Mouse (Mus musculus) limb, embryonic 10.5 days (tissue): ENCODE data around the gene Map3k10. TPM values are rescaled to one million over a fixed set of nuclear protein-coding genes. Genes with fewer than 3 reads are reported as not detected.
A peak's percentile ranks its signal among the peaks of the same experiment; 100 is the strongest.

Experiments used
- DNase-seq: peaks from one replicate; pipeline ENCODE4 v3.0.0-alpha.2; 2017; ENCODE audit warnings: low spot score
- H3K27ac ChIP-seq: fragments of 300-500 bp; sonication (generic); 2 replicates; pipeline ENCODE4 v1.5.1; 2016; ENCODE audit warnings: mild to moderate bottlenecking
- H3K27me3 ChIP-seq: fragments of 300-500 bp; sonication (generic); 2 replicates; pipeline ENCODE4 v1.6.1; 2016; ENCODE audit warnings: low read depth, mild to moderate bottlenecking; ENCODE audit not compliant: poor library complexity, severe bottlenecking
- H3K36me3 ChIP-seq: fragments of 300-500 bp; sonication (generic); 2 replicates; pipeline ENCODE4 v1.6.1; 2016; ENCODE audit warnings: mild to moderate bottlenecking, moderate library complexity
- H3K4me1 ChIP-seq: fragments of 300-500 bp; sonication (generic); 2 replicates; pipeline ENCODE4 v1.6.1; 2016
- H3K4me3 ChIP-seq: fragments of 300-500 bp; sonication (generic); 2 replicates; pipeline ENCODE4 v1.5.1; 2016; ENCODE audit warnings: mild to moderate bottlenecking, moderate library complexity
- H3K9me3 ChIP-seq: fragments of 300-500 bp; sonication (generic); replicated peaks from 2 replicates; pipeline ENCODE4 v1.6.1; 2016; ENCODE audit warnings: mild to moderate bottlenecking
- WGBS: fragments of 180-500 bp; shearing (Covaris S2); methylation state at CpG from one replicate; pipeline ENCODE4 v1.1.7; 2016; 5-methylcytosine and 5-hydroxymethylcytosine counted together
- polyA plus RNA-seq: library from polyadenylated mRNA; unstranded; fragments of >200 nt; fragmentation: Nextera tagmentation; extraction: Ambion mirVana; gene quantifications from 2 replicates; pipeline ENCODE4 v1.2.1, GENCODE M21; 2016

Gene Map3k10
- 9.2 and 12.3 TPM in 2 replicates for polyA plus RNA-seq

DNA sequence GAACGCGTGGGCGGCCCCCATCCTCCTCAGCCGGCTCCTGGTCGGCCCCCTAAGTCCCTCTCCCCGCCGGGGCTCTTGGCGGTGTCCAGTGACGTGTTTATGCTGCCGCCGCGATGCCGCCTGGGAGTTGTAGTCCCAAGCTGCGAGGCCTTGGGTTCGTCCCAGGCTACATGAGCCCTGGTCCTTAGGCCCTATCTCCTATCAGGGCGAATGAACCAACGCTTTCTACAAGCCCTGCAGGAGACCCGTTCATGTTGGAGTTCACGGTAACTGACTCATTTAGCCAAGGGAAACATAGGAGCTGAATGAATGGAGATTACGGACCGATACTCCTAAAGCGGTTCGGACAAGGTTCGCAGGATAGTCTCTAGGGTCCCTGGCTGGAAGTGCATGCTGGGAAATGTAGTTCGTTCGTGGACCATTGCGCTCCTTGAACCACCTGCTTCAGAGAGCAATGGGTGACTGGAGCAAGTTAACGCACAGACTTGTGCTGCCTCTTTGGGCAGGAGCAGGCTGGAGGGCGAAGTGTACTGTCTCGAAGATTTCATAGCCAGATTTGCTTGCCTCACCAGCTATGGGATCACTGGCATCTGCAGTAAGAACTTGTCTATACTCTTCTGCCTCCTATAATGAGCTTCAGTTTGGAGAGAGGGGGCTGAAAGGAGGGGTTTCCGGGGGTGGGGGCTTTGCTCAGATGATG lies at the start of gene Map3k10:
Map3k10 (minus strand) TSS at position 77 of the 700 bp plus-strand sequence.
- peak within 1 kb of the TSS; percentile 92 for H3K27ac ChIP-seq
- H3K36me3 ChIP-seq, result peaks cover 21% of the 10 kb centered on the region
- H3K4me1 ChIP-seq, result peaks cover 27% of the 10 kb centered on the region
- no peaks in the 10 kb centered on the region for H3K27me3 ChIP-seq
- no peaks in the 10 kb centered on the region for H3K9me3 ChIP-seq
- WGBS, result under 1% methylated on average over 31 of the region's 31 CpGs
- DNase-seq, result peak; percentile 95
- peak within 1 kb of the TSS; percentile 91 for H3K4me3 ChIP-seq

DNA sequence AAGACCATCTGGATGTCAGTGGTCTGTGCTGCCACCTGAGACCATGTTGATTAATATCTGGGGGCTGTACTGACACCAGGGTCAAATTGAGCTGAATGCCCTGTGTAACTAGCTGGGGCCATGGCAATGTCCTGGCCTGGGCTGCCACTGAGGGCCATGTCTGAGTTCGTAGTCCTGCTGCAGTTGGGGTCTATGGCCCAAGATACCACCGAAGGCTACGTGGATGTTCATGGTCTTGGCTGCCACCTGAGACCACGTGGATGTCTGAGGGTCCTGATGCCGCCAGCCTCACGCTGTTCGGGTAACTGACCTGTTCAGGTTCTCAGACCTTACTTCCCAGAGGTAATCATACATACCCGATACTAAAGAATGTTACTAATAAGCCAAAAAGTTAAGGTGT lies 47.6 kb upstream of the Map3k10 start:
- no peak overlapping the region for H3K27ac ChIP-seq
- DNase-seq, result no peak
- H3K4me3 ChIP-seq, result no peak overlapping the region
- no peaks in the 10 kb centered on the region for H3K9me3 ChIP-seq
- H3K27me3 ChIP-seq, result no peaks in the 10 kb centered on the region
- H3K4me1 ChIP-seq, result no peaks in the 10 kb centered on the region
- H3K36me3 ChIP-seq, result no peaks in the 10 kb centered on the region
- WGBS, result 91% methylated on average over 8 of the region's 8 CpGs

DNA sequence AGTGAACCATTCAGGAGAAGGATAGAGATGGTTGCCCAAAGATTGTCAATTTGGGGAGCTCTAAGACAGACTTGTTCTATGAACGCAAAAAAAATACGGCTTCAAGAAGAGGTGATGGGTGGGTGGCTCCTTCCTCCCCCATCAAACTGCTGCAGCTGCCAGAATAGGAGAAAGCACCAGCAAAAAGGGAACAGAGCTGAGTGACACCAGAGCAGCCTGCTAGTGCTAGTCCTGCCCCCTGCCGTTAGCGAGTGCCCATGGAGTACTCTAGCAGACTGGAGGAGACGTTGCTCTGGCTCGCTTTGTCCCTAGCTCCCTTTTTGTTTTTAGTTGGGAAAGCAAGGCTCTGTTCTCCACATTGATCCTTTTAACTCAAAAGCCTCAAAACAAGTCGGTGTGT lies 36.0 kb upstream of the Map3k10 start:
- H3K4me3 ChIP-seq, result no peak overlapping the region
- WGBS, result 88% methylated on average over 7 of the region's 7 CpGs
- H3K9me3 ChIP-seq, result no peaks in the 10 kb centered on the region
- no peaks in the 10 kb centered on the region for H3K27me3 ChIP-seq
- DNase-seq, result no peak
- no peaks in the 10 kb centered on the region for H3K36me3 ChIP-seq
- H3K27ac ChIP-seq, result no peak overlapping the region
- H3K4me1 ChIP-seq, result no peaks in the 10 kb centered on the region

DNA sequence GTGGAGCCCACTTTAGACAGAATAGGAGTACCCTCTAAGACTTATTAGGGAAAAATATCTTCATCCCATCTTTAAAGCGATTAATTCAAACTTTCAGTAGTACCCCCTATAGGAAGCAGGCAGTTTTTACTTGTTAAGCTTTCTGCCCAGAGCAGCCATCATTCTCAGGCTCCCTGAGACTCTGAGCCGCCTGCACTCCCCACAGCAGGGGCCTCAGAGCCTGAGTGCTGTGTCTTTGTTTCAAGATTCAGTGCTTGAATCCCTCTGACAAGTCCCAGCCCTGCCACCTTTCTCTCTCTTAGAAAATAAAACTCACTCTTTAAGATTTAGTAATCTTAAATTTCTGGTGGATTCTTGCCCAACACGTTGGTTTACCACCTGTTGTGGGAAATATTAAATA lies 22.3 kb upstream of the Map3k10 start:
- Histone ChIP-seq H3K9me3 (no peaks in the 10 kb centered on the region), H3K4me1 (no peaks in the 10 kb centered on the region), H3K27ac (no peak overlapping the region), H3K36me3 (no peaks in the 10 kb centered on the region), H3K4me3 (no peak overlapping the region), H3K27me3 (no peaks in the 10 kb centered on the region)
- no peak for DNase-seq
- WGBS, result 40% methylated on average over 3 of the region's 3 CpGs

DNA sequence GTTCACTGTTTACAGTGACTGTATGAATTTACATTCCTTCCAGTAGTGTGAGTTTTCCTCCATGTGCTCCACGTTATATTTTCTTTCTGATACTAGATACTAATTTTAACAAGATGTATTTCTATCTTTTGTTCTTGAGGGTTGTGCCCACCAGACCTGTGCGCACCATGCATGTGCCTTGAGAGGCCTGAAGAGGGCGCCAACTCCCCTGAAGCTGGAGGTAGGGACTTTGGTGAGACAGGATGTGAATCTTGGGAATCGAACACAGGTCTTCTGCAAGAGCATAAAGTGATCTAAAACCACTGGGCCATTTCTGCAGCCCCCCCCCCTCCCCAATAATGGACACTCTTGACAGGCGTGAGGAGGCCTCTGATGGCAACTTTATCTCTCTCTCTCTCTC lies 16.7 kb upstream of the Map3k10 start:
- 49% methylated on average over 5 of the region's 5 CpGs for WGBS
- no peaks in the 10 kb centered on the region for H3K9me3 ChIP-seq
- H3K4me1 ChIP-seq, result peaks cover 12% of the 10 kb centered on the region
- no peaks in the 10 kb centered on the region for H3K27me3 ChIP-seq
- no peak overlapping the region for H3K4me3 ChIP-seq
- H3K27ac ChIP-seq, result no peak overlapping the region
- peak; percentile 36 for DNase-seq
- H3K36me3 ChIP-seq, result no peaks in the 10 kb centered on the region

DNA sequence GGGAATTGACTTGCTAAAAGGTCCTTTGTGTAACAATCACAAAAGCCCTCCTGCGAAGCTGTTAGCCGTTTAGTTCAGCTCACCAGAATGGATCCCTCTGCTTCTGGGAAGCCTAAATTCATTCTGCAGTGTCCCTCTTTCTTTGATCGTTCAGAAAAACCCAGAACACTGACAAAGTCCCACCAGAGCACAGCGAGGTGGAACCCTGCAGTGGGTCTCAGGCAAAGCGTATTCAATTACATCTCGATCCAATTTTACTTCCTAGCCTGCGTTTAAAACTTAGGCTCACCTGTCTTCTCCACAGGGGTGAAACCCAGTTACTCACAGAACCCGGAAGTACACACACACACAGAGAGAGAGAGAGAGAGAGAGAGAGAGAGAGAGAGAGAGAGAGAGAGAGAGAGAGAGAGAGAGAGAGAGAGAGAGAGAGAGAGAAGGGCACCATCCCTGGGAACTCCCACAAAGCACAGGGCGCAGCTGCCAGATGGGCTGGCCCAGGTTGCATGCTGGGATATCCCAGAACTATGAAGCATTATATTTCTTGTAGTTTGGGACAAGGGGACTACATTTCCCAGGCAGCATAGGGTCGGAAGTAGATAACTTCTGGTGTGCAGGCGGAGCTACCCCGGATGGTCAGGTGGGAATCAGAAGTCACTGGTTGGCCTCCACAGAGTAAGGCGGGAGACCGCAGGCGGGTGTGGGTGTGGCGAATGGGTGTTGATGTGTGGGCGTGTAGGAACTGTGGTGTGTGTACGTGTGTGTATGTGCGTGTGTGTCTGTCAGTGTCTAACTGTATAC lies 14.6 kb upstream of the Map3k10 start, which contains the start of gene Zfp607b:
Zfp607b (plus strand) TSS at position 526 of the 798 bp plus-strand sequence.
- Histone ChIP-seq H3K27ac (peak within 1 kb of the TSS; percentile 84), H3K9me3 (no peaks in the 10 kb centered on the region), H3K4me1 (peaks cover 12% of the 10 kb centered on the region), H3K4me3 (peak within 1 kb of the TSS; percentile 58), H3K36me3 (no peaks in the 10 kb centered on the region), H3K27me3 (no peaks in the 10 kb centered on the region)
- DNase-seq, result peak; percentile 89
- WGBS, result 3% methylated on average over 19 of the region's 19 CpGs

DNA sequence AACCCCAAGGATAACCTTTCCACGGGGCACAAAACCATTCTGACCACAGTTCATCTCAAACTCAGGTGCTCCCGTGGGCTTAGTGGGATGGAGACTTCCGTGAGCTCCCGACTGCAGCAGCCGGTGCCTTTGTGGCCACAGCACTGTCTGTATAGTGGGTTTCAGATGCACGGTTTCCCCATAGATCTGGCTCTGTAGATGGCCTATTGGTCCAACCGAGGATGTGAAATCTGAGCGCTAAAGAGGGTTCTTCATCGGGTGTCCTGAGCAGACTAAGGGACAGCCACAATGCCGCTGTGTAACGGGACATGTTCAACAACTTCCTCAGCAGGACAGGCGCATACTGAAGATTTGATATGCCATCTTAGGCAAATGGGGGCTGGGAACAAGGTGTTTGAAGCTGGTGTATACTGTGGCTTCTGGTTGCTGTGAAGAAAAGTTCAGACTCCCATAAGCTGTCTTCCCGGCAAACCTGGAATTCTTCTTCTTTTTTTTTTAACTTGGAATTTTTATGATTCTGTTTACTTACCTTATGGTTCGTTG lies 13.9 kb upstream of the Map3k10 start:
- Histone ChIP-seq H3K27ac (peak overlapping the region; percentile 84), H3K36me3 (no peaks in the 10 kb centered on the region), H3K4me1 (peaks cover 12% of the 10 kb centered on the region), H3K9me3 (no peaks in the 10 kb centered on the region), H3K27me3 (no peaks in the 10 kb centered on the region), H3K4me3 (peak overlapping the region; percentile 58)
- peak; percentile 34 for DNase-seq
- WGBS, result 50% methylated on average over 14 of the region's 14 CpGs

DNA sequence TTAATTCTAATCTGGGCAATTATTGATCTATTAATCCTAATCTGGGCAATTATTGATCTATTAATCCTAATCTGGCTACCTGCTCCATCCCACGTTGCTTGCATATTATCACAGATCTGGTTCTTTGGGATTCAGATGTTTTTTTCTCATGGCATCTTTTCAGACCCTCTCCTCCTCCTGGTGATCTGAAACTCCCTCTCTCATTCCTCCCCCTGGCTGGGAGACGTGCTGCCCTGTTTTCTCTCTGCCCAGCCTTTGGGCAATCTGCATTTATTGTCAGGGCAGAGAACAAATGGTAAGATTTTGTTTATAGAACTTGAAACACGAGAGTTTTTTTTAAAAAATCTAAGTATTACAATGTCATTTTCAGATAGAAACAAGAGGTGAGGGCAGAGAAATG lies 13.4 kb upstream of the Map3k10 start:
- Histone ChIP-seq H3K27ac (no peak overlapping the region), H3K27me3 (no peaks in the 10 kb centered on the region), H3K9me3 (no peaks in the 10 kb centered on the region), H3K36me3 (no peaks in the 10 kb centered on the region), H3K4me3 (no peak overlapping the region), H3K4me1 (peaks cover 12% of the 10 kb centered on the region)
- no peak for DNase-seq
- WGBS, result 75% methylated on average over 3 of the region's 3 CpGs

DNA sequence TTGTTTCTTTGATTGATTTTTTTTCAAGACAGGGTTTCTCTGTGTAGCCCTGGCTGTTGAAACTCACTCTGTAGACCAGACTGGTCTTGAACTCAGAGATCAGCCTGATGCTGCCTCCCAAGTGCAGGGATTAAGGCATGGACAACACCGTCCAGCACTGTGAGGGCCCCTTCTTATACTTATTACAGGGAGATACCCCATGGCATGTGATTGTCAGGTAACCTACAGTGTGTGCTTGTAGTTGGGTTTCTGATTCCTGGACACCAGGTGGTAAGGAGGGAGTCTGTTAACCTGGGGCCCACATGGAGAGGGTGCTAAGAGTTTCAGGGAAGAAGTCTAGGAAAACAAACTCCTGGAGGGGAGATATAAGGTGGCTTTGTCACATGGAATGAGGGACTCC lies 12.6 kb upstream of the Map3k10 start:
- H3K9me3 ChIP-seq, result no peaks in the 10 kb centered on the region
- H3K4me3 ChIP-seq, result no peak overlapping the region
- peaks cover 12% of the 10 kb centered on the region for H3K4me1 ChIP-seq
- no peaks in the 10 kb centered on the region for H3K27me3 ChIP-seq
- no peak for DNase-seq
- H3K36me3 ChIP-seq, result no peaks in the 10 kb centered on the region
- WGBS, result 87% methylated on average over 1 of the region's 1 CpGs
- H3K27ac ChIP-seq, result no peak overlapping the region

DNA sequence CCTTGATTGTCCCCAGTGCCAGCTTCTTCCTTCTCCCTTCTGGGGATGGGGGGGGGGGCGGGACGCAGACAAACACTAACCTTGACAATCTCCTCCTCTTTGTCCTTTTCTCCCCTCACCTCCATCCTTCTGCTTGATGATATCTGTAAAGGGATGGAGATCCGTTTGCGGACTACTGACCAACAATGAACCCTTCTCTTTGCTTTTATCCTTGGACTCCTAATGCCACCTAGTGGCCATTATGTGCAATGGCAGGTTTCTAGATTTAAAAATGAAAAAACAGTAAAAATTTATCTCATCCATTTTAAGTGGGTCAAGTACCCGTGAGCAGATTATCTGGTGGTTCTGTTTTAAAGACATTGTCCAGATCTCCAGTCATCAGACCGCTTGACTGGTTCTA lies 11.3 kb upstream of the Map3k10 start:
- H3K9me3 ChIP-seq, result no peaks in the 10 kb centered on the region
- DNase-seq, result peak; percentile 40
- H3K36me3 ChIP-seq, result no peaks in the 10 kb centered on the region
- H3K27me3 ChIP-seq, result no peaks in the 10 kb centered on the region
- H3K4me1 ChIP-seq, result peaks cover 12% of the 10 kb centered on the region
- WGBS, result under 1% methylated on average over 6 of the region's 6 CpGs
- no peak overlapping the region for H3K27ac ChIP-seq
- H3K4me3 ChIP-seq, result peak overlapping the region; percentile 19; the same call in 1 of the 2 replicates

DNA sequence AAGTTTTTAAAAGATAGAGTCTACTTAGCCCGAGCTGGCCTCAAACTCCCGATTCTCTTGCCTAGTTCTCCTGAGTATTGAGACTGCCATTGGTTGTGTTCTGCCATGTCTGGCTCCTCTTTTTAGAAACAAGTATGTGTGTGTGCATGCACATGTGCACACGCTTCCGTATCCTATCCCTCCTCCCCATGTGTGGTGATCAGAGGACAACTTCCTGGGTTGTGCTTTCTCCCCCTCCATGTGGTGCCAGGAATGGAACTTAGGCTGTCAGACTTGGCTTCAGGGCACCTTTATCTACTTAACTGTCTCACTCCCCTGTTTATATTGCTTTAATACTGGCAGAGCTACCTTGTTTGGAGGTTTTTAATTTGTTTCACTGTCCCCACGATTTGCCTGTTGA lies 10.8 kb upstream of the Map3k10 start:
- WGBS, result 49% methylated on average over 5 of the region's 5 CpGs
- no peaks in the 10 kb centered on the region for H3K9me3 ChIP-seq
- DNase-seq, result no peak
- peak overlapping the region; percentile 19; the same call in 1 of the 2 replicates for H3K4me3 ChIP-seq
- H3K4me1 ChIP-seq, result peaks cover 12% of the 10 kb centered on the region
- no peak overlapping the region for H3K27ac ChIP-seq
- no peaks in the 10 kb centered on the region for H3K36me3 ChIP-seq
- no peaks in the 10 kb centered on the region for H3K27me3 ChIP-seq

DNA sequence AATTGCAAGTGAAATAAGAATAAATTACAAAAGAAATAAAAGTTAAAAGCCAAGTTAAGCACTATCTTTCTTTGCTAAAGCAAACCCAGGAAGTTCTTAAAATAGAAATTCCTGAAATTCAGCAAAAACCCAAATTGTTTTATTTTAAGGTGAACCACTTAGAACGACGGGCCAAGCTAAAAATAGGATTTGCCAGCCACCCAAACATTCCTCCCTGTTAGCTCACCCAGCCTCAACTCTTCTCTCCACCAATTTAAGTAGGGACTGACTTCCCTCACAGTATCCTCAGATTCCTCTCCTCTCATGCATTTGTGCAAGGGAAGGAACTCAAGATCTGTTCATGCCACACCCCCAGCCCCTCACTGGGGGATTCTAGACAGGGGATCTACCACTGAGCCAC lies 8.8 kb upstream of the Map3k10 start:
- H3K9me3 ChIP-seq, result no peaks in the 10 kb centered on the region
- peaks cover 2% of the 10 kb centered on the region for H3K4me1 ChIP-seq
- no peak overlapping the region for H3K27ac ChIP-seq
- no peak for DNase-seq
- H3K36me3 ChIP-seq, result no peaks in the 10 kb centered on the region
- H3K4me3 ChIP-seq, result no peak overlapping the region
- 73% methylated on average over 2 of the region's 2 CpGs for WGBS
- no peaks in the 10 kb centered on the region for H3K27me3 ChIP-seq

DNA sequence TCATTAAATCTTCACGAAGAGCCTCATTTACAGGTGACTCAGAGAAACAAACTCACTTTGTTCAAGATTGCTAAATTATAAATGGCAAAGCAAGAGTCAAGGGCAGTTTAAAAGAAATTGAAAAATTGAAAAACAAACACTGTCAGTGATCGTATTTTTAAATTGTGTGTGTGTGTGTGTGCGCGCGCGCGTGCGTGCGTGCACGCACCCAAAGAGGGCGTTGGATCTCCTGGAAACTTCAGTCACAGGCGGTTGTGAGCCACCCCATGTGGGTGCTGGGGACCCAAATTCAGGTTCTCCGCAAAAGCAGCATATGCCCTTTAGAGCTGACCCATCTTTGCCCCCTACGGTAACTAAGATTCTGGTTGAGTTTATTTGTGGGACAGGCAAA lies 819 bp upstream of the Map3k10 start:
- no peak for DNase-seq
- H3K4me1 ChIP-seq, result peaks cover 27% of the 10 kb centered on the region
- H3K27ac ChIP-seq, result peak overlapping the region; percentile 92
- peak overlapping the region; percentile 91 for H3K4me3 ChIP-seq
- WGBS, result 34% methylated on average over 14 of the region's 14 CpGs
- H3K27me3 ChIP-seq, result no peaks in the 10 kb centered on the region
- H3K9me3 ChIP-seq, result no peaks in the 10 kb centered on the region
- H3K36me3 ChIP-seq, result peaks cover 18% of the 10 kb centered on the region
